10 mouse cellular contexts compared by ENCODE assay signal in genomic region chr2:26534616-26535015, GRCm38 (mm10). TPM values are rescaled to one million over a fixed set of nuclear protein-coding genes. Genes with fewer than 3 reads are reported as not detected.
DNase-seq lines count a peak whose midpoint lies in the region; ATAC-seq and TF ChIP-seq lines count a peak whose summit lies in the region.
"Had no signal": no experiment of that assay in that cellular context is flagged by ENCODE, and none has a peak within 500 bp of the region (broad histone marks: within the 10 kb centered on the region; RNA-seq: fewer than 3 reads in every experiment).

No protein-coding gene starts in this region.

- H3ac ChIP-seq in myocyte (ENCODE audit: control insufficient read depth, insufficient read length), result no peak overlapping the region

- H3K36me3 ChIP-seq in myocyte (ENCODE audit: control insufficient read depth, insufficient read depth), result no peaks in the 10 kb centered on the region

- no peaks in the 10 kb centered on the region for H3K79me2 ChIP-seq in myocyte (ENCODE audit: control insufficient read depth, insufficient read depth)

- intact Hi-C loops in heart, postnatal 25 days (cut with DNase I), result no loop called here
- intact Hi-C loops in left cerebral cortex, postnatal 4 days (cut with DNase I), result no loop called here

- H3K4me2 ChIP-seq in myocyte (ENCODE audit: low read depth), result peak overlapping the region; percentile 37

- TF ChIP-seq POLR2A in myocyte (IDR thresholded peaks at IDR 0.05; ENCODE audit: insufficient read length, low read depth), result no peak

- ATAC-seq in megakaryocyte-erythroid progenitor cell, adult 5-6 weeks (replicated peaks; ENCODE audit: low FRiP score, low TSS enrichment, poor library complexity, severe bottlenecking), result no peak

- H3K27me3 ChIP-seq in myocyte (ENCODE audit: control insufficient read depth, insufficient read depth, insufficient read length), result no peaks in the 10 kb centered on the region

- no peak overlapping the region for H3K4me3 ChIP-seq in myocyte

- peak; percentile 20 to 37 for DNase-seq in spleen, postnatal 36 days (ENCODE audit: low spot score in 2 of 2)
- no peak for DNase-seq in spleen, adult 12 weeks (ENCODE audit: low spot score)
- peak; percentile 53 for DNase-seq in fibroblast of lung, adult 2 months (ENCODE audit: low read depth)
- DNase-seq in heart, postnatal 25 days (ENCODE audit: low spot score), result peak; percentile 73
- DNase-seq in left cerebral cortex, postnatal 4 days, result peak; percentile 81
- DNase-seq in right cerebral cortex, postnatal 25 days, result no peak

TF ChIP-seq in myocyte, 11 proteins besides CTCF, POLR2A, EP300 and RAD21:
- TF ChIP-seq POLR2AphosphoS2 (IDR thresholded peaks at IDR 0.05; ENCODE audit: insufficient read length, low read depth) (no peak), E2F4 (IDR thresholded peaks at IDR 0.05; ENCODE audit: insufficient read depth) (no peak), SRF (IDR thresholded peaks at IDR 0.05; ENCODE audit: control insufficient read depth, insufficient read length, low read depth) (no peak), TCF12 (IDR thresholded peaks at IDR 0.05; ENCODE audit: insufficient read depth, poor library complexity, severe bottlenecking) (peak; percentile 53), MYOG (IDR thresholded peaks at IDR 0.05; ENCODE audit: control insufficient read depth in 1 of 3, insufficient read depth in 1 of 3, insufficient read length in 2 of 3, low read depth in 2 of 3) (peak; percentile 47 to 95 (median 81)), REST (IDR thresholded peaks at IDR 0.05; ENCODE audit: insufficient read depth, insufficient read length) (no peak), MYOD1 (IDR thresholded peaks at IDR 0.05; ENCODE audit: control insufficient read depth in 1 of 3, insufficient read length in 2 of 3, low read depth in 2 of 3) (peak in 2 of 3 experiments; percentile 72 to 92), USF1 (IDR thresholded peaks at IDR 0.05; ENCODE audit: low read depth) (no peak), TCF3 (IDR thresholded peaks at IDR 0.05; ENCODE audit: insufficient read length, low read depth) (peak; percentile 56), MAX (IDR thresholded peaks at IDR 0.05; ENCODE audit: low read depth) (no peak), CEBPB (IDR thresholded peaks at IDR 0.05; ENCODE audit: insufficient read depth, poor library complexity, severe bottlenecking) (peak; percentile 69)

RNA-seq across cellular contexts. Expression of gene Notch1, which starts 18.2 kb away (rescaled TPM):
- total RNA-seq in heart, postnatal 25 days (2021), result 10 to 100 TPM; 27.5 to 32.3 TPM
- 10 to 100 TPM; 39.5 to 42.1 TPM for total RNA-seq in left cerebral cortex, postnatal 4 days (2021)
- 16.3 TPM for polyA plus RNA-seq in myocyte (2012; fragmentation: generic; extraction: Trizol)
- total RNA-seq in megakaryocyte-erythroid progenitor cell, adult 5-6 weeks (2014; fragmentation: Nextera tagmentation), result 2.6 and 3.1 TPM in 2 replicates
- 0.56 and 0.61 TPM in 2 replicates for total RNA-seq in megakaryocyte-erythroid progenitor cell, adult 5-6 weeks (2017)

RNA-seq across cellular contexts. Expression of gene Egfl7, which starts 45.2 kb away (rescaled TPM):
- total RNA-seq in heart, postnatal 25 days (2021), result 100 to 1,000 TPM; 149 to 179 TPM
- 10 to 100 TPM; 73.0 to 78.3 TPM for total RNA-seq in left cerebral cortex, postnatal 4 days (2021)
- polyA plus RNA-seq in myocyte (2012; fragmentation: generic; extraction: Trizol), result 2.7 TPM
- 88.4 and 89.4 TPM in 2 replicates for total RNA-seq in megakaryocyte-erythroid progenitor cell, adult 5-6 weeks (2014; fragmentation: Nextera tagmentation)
- total RNA-seq in megakaryocyte-erythroid progenitor cell, adult 5-6 weeks (2017), result 31.8 and 63.1 TPM in 2 replicates

RNA-seq across cellular contexts. Expression of gene Gm20532, which starts 51.8 kb away (rescaled TPM):
- total RNA-seq in heart, postnatal 25 days (2021), result not detected
- not detected for total RNA-seq in left cerebral cortex, postnatal 4 days (2021)
- polyA plus RNA-seq in myocyte (2012; fragmentation: generic; extraction: Trizol), result not detected
- not detected in 2 replicates for total RNA-seq in megakaryocyte-erythroid progenitor cell, adult 5-6 weeks (2014; fragmentation: Nextera tagmentation)
- not detected in 2 replicates for total RNA-seq in megakaryocyte-erythroid progenitor cell, adult 5-6 weeks (2017)
- total RNA-seq: layer of hippocampus, adult 18-20 months had no signal
- polyA plus RNA-seq: small intestine, adult 2 months had no signal

Comparison
In these comparisons a context has a peak if more than half of its experiments do, and no peak if none do; other contexts are left out.
1. DNase-seq: peak in spleen, postnatal 36 days (2 of 2), fibroblast of lung, adult 2 months (single experiment), heart, postnatal 25 days (single experiment) and left cerebral cortex, postnatal 4 days (single experiment); none in spleen, adult 12 weeks (single experiment) and right cerebral cortex, postnatal 25 days (single experiment).
2. RNA of gene Notch1, which starts 18.2 kb away (total RNA-seq): 39.5 to 42.1 TPM in left cerebral cortex, postnatal 4 days and 27.5 to 32.3 TPM in heart, postnatal 25 days; 0.56 to 3.1 TPM in megakaryocyte-erythroid progenitor cell, adult 5-6 weeks; every median in the first group is over 4 times any median in the second.